Mouse (Mus musculus): Measurements from ENCODE around the gene U2surp. TPM values are rescaled to one million over a fixed set of nuclear protein-coding genes. Genes with fewer than 3 reads are reported as not detected.

U2surp gene
- total and polyA plus RNA-seq, 3 experiments = 69.0 to 244 (median 72.1) TPM

- H3K79me2 ChIP-seq (ENCODE audit: control insufficient read depth, insufficient read depth, low read length, poor library complexity) = no peaks in the 10 kb centered on the region
- DNase-seq (ENCODE audit: low read depth, low spot score) = peak; percentile 14
- TF ChIP-seq TBP (IDR thresholded peaks at IDR 0.05; ENCODE audit: low read depth, low read length) (no peak), CTCF (IDR thresholded peaks at IDR 0.05 in 2 of 3, conservative IDR thresholded peaks at IDR 0.05 in 1 of 3; ENCODE audit: control insufficient read depth in 1 of 3, insufficient read depth in 1 of 3, low read depth in 2 of 3, low read length in 3 of 3, poor library complexity in 1 of 3, severe bottlenecking in 1 of 3) (peak in 2 of 3 experiments; percentile 9 to 32; a peak in 2 of 6 replicates), NRF1 (IDR thresholded peaks at IDR 0.05; ENCODE audit: insufficient read depth, low read depth, low read length, poor library complexity, severe bottlenecking) (no peak), TAL1 (IDR thresholded peaks at IDR 0.05; ENCODE audit: low read length) (no peak), MYC (IDR thresholded peaks at IDR 0.05; ENCODE audit: low read depth, low read length) (no peak), SMC3 (IDR thresholded peaks at IDR 0.05; ENCODE audit: low read depth, low read length) (peak; percentile 30), MAX (IDR thresholded peaks at IDR 0.05; ENCODE audit: low read length) (no peak), USF2 (IDR thresholded peaks at IDR 0.05; ENCODE audit: borderline replicate concordance in 1 of 2, insufficient read depth in 1 of 2, low read depth in 1 of 2, low read length in 2 of 2) (no peak), GATA1 (IDR thresholded peaks at IDR 0.05; ENCODE audit: low read depth, low read length) (no peak), RAD21 (IDR thresholded peaks at IDR 0.05; ENCODE audit: low read depth, low read length) (peak; percentile 33), MAFK (IDR thresholded peaks at IDR 0.05; ENCODE audit: borderline replicate concordance, low read depth, low read length) (no peak), GABPA (IDR thresholded peaks at IDR 0.05; ENCODE audit: low read depth, low read length) (no peak)
- no peaks in the 10 kb centered on the region for H3K4me1 ChIP-seq (ENCODE audit: control insufficient read depth in 1 of 2, insufficient read depth in 2 of 2, low read length in 2 of 2)
- H3K27me3 ChIP-seq (ENCODE audit: control insufficient read depth in 1 of 2, insufficient read depth in 2 of 2, low read length in 2 of 2) = no peaks in the 10 kb centered on the region
- no peak overlapping the region for H3K27ac ChIP-seq (ENCODE audit: control insufficient read depth, low read depth, low read length)
- H3K9ac ChIP-seq (ENCODE audit: control insufficient read depth, low read depth, low read length, poor library complexity, severe bottlenecking) = no peak overlapping the region
- no peak overlapping the region for H3K4me3 ChIP-seq (ENCODE audit: control insufficient read depth in 1 of 2, insufficient read depth in 1 of 2, low read depth in 2 of 2, low read length in 2 of 2)
- no peaks in the 10 kb centered on the region for H3K9me3 ChIP-seq (replicated peaks; ENCODE audit: insufficient read depth, low read length)
- no peaks in the 10 kb centered on the region for H3K36me3 ChIP-seq (ENCODE audit: control insufficient read depth in 1 of 2, insufficient read depth in 2 of 2, low read length in 2 of 2)
These were observed 97.9 kb downstream of the U2surp start for GRCm38 (mm10) chr9:95413911-95414310.

- H3K9me3 ChIP-seq (replicated peaks; ENCODE audit: insufficient read depth, low read length) = no peaks in the 10 kb centered on the region
- TF ChIP-seq POLR2AphosphoS2 (IDR thresholded peaks at IDR 0.05; ENCODE audit: low read length) (no peak), NELFE (IDR thresholded peaks at IDR 0.05; ENCODE audit: low read depth, low read length) (no peak), BHLHE40 (IDR thresholded peaks at IDR 0.05; ENCODE audit: borderline replicate concordance, low read depth, low read length) (no peak), ETS1 (IDR thresholded peaks at IDR 0.05; ENCODE audit: low read depth, low read length) (no peak), ZC3H11A (IDR thresholded peaks at IDR 0.05; ENCODE audit: low read depth, low read length) (no peak), MAZ (IDR thresholded peaks at IDR 0.05; ENCODE audit: low read depth, low read length) (no peak), CHD1 (IDR thresholded peaks at IDR 0.05; ENCODE audit: low read depth, low read length) (no peak), USF2 (IDR thresholded peaks at IDR 0.05; ENCODE audit: borderline replicate concordance in 1 of 2, insufficient read depth in 1 of 2, low read depth in 1 of 2, low read length in 2 of 2) (no peak), RAD21 (IDR thresholded peaks at IDR 0.05; ENCODE audit: low read depth, low read length) (no peak), MYB (IDR thresholded peaks at IDR 0.05; ENCODE audit: low read depth, low read length) (no peak), RCOR1 (IDR thresholded peaks at IDR 0.05; ENCODE audit: low read depth, low read length) (no peak), ZMIZ1 (IDR thresholded peaks at IDR 0.05; ENCODE audit: low read depth, low read length) (no peak)
- H3K27ac ChIP-seq (ENCODE audit: control insufficient read depth, low read depth, low read length) = no peak overlapping the region
- no peaks in the 10 kb centered on the region for H3K4me1 ChIP-seq (ENCODE audit: control insufficient read depth in 1 of 2, insufficient read depth in 2 of 2, low read length in 2 of 2)
- no peaks in the 10 kb centered on the region for H3K36me3 ChIP-seq (ENCODE audit: control insufficient read depth in 1 of 2, insufficient read depth in 2 of 2, low read length in 2 of 2)
- no peak overlapping the region for H3K9ac ChIP-seq (ENCODE audit: control insufficient read depth, low read depth, low read length, poor library complexity, severe bottlenecking)
- H3K79me2 ChIP-seq (ENCODE audit: control insufficient read depth, insufficient read depth, low read length, poor library complexity) = no peaks in the 10 kb centered on the region
- DNase-seq (ENCODE audit: low read depth, low spot score) = no peak
- no peak overlapping the region for H3K4me3 ChIP-seq (ENCODE audit: control insufficient read depth in 1 of 2, insufficient read depth in 1 of 2, low read depth in 2 of 2, low read length in 2 of 2)
- no peaks in the 10 kb centered on the region for H3K27me3 ChIP-seq (ENCODE audit: control insufficient read depth in 1 of 2, insufficient read depth in 2 of 2, low read length in 2 of 2)
These were observed 99.7 kb downstream of the U2surp start for GRCm38 (mm10) chr9:95412047-95412446.
